In the genomic region with DNA sequence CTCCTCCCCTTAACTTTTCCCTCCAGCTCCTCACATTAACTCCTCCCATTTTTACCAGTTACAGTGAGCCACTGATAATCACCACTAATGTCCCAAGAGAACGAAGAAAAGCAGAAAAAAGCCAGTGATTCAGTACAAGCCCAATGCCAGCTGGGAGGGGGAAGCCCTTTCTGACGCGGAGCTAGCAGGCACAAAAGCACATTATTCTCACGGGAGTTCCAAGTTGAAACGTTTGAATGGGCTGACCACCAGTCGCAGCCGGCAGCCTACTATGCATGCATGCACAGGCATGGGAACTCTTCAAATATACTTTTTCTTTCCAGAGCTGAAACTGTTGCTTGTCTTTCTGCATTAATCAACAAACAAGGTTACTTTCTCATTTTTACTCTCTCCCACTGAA, we compare ENCODE assay signal across 10 mouse cellular contexts. TPM values are rescaled to one million over a fixed set of nuclear protein-coding genes. Genes with fewer than 3 reads are reported as not detected.
DNase-seq lines count a peak whose midpoint lies in the region; ATAC-seq and TF ChIP-seq lines count a peak whose summit lies in the region.
"Had no signal": no experiment of that assay in that cellular context is flagged by ENCODE, and none has a peak within 500 bp of the region (broad histone marks: within the 10 kb centered on the region; RNA-seq: fewer than 3 reads in every experiment).

No protein-coding gene starts in this region.

- H3K4me3 ChIP-seq in embryonic facial prominence, embryonic 10.5 days: no peak overlapping the region
- H3K4me3 ChIP-seq in hindbrain, embryonic 16.5 days (ENCODE audit: low read length): no peak overlapping the region
- no peak overlapping the region for H3K4me3 ChIP-seq in midbrain, embryonic 13.5 days (replicated peaks)
- H3K4me3 ChIP-seq in intestine, postnatal 0 days (ENCODE audit: low read depth, low read length): no peak overlapping the region
- H3K4me3 ChIP-seq: heart, embryonic 13.5 days had no signal

- 16% methylated on average over 7 of the region's 7 CpGs for WGBS in embryonic facial prominence, embryonic 10.5 days
- WGBS in hindbrain, embryonic 16.5 days: 5% methylated on average over 7 of the region's 7 CpGs
- WGBS in midbrain, embryonic 13.5 days: 7% methylated on average over 7 of the region's 7 CpGs
- 67% methylated on average over 7 of the region's 7 CpGs for WGBS in intestine, postnatal 0 days

- peak overlapping the region; percentile 28 for H3K4me2 ChIP-seq in hindbrain, embryonic 16.5 days (ENCODE audit: low read length)
- H3K4me2 ChIP-seq in midbrain, embryonic 13.5 days (replicated peaks): peak overlapping the region; percentile 32
- H3K4me2 ChIP-seq in intestine, postnatal 0 days (replicated peaks; ENCODE audit: low read depth): no peak overlapping the region
- H3K4me2 ChIP-seq: heart, embryonic 13.5 days had no signal

- H3K9ac ChIP-seq in hindbrain, embryonic 16.5 days (ENCODE audit: low read depth, low read length): no peak overlapping the region
- H3K9ac ChIP-seq in midbrain, embryonic 13.5 days (replicated peaks): no peak overlapping the region
- no peak overlapping the region for H3K9ac ChIP-seq in intestine, postnatal 0 days (ENCODE audit: low read depth, low read length)
- H3K9ac ChIP-seq: heart, embryonic 13.5 days had no signal

- ATAC-seq in hindbrain, embryonic 16.5 days: peak; percentile 91
- peak; percentile 84 for ATAC-seq in midbrain, embryonic 13.5 days
- no peak for ATAC-seq in intestine, postnatal 0 days

- peaks cover 10% of the 10 kb centered on the region; the same call in 1 of the 2 replicates for H3K4me1 ChIP-seq in embryonic facial prominence, embryonic 10.5 days
- no peaks in the 10 kb centered on the region for H3K4me1 ChIP-seq in hindbrain, embryonic 16.5 days (ENCODE audit: control insufficient read depth, insufficient read depth, low read depth, low read length)
- peaks cover 18% of the 10 kb centered on the region for H3K4me1 ChIP-seq in midbrain, embryonic 13.5 days (replicated peaks)
- H3K4me1 ChIP-seq in intestine, postnatal 0 days (replicated peaks; ENCODE audit: control insufficient read depth, insufficient read depth, low read length): no peaks in the 10 kb centered on the region
- H3K4me1 ChIP-seq: heart, embryonic 13.5 days had no signal

- peak; percentile 29 for DNase-seq in brain, adult 2 months (ENCODE audit: low read depth, low spot score)
- DNase-seq in embryonic facial prominence, embryonic 10.5 days (ENCODE audit: low spot score): peak; percentile 28
- no peak for DNase-seq in ovary, postnatal 10 days (ENCODE audit: low spot score)
- DNase-seq in thymus, postnatal 36 days: no peak
- no peak for DNase-seq in B cell, adult 2 months
- DNase-seq: lung, postnatal 4 days had no signal

- H3K9me3 ChIP-seq in embryonic facial prominence, embryonic 10.5 days: no peaks in the 10 kb centered on the region
- no peaks in the 10 kb centered on the region for H3K9me3 ChIP-seq in hindbrain, embryonic 16.5 days (ENCODE audit: control insufficient read depth, low read length)
- H3K9me3 ChIP-seq in midbrain, embryonic 13.5 days: no peaks in the 10 kb centered on the region
- H3K9me3 ChIP-seq in intestine, postnatal 0 days (ENCODE audit: control insufficient read depth): no peaks in the 10 kb centered on the region
- H3K9me3 ChIP-seq: heart, embryonic 13.5 days had no signal

- no peak for TF ChIP-seq CTCF in intestine, postnatal 0 days (IDR thresholded peaks at IDR 0.05; ENCODE audit: low read depth)

- no peaks in the 10 kb centered on the region for H3K36me3 ChIP-seq in embryonic facial prominence, embryonic 10.5 days (replicated peaks)
- H3K36me3 ChIP-seq in hindbrain, embryonic 16.5 days (ENCODE audit: control insufficient read depth, insufficient read depth, low read length): no peaks in the 10 kb centered on the region
- H3K36me3 ChIP-seq in midbrain, embryonic 13.5 days: no peaks in the 10 kb centered on the region
- no peaks in the 10 kb centered on the region for H3K36me3 ChIP-seq in intestine, postnatal 0 days (ENCODE audit: control insufficient read depth, insufficient read depth)
- H3K36me3 ChIP-seq: heart, embryonic 13.5 days had no signal

- H3K27ac ChIP-seq in embryonic facial prominence, embryonic 10.5 days (replicated peaks): no peak overlapping the region
- peak overlapping the region; percentile 55; the same call in 1 of the 2 replicates for H3K27ac ChIP-seq in hindbrain, embryonic 16.5 days (ENCODE audit: low read depth, low read length)
- peak overlapping the region; percentile 68 for H3K27ac ChIP-seq in midbrain, embryonic 13.5 days
- H3K27ac ChIP-seq in intestine, postnatal 0 days (ENCODE audit: low read depth, low read length): no peak overlapping the region
- H3K27ac ChIP-seq: heart, embryonic 13.5 days had no signal

- H3K27me3 ChIP-seq in embryonic facial prominence, embryonic 10.5 days (replicated peaks; ENCODE audit: low read depth, poor library complexity, severe bottlenecking): no peaks in the 10 kb centered on the region
- no peaks in the 10 kb centered on the region for H3K27me3 ChIP-seq in hindbrain, embryonic 16.5 days (replicated peaks; ENCODE audit: control insufficient read depth, insufficient read depth, low read length)
- H3K27me3 ChIP-seq in midbrain, embryonic 13.5 days: no peaks in the 10 kb centered on the region
- H3K27me3 ChIP-seq in intestine, postnatal 0 days (replicated peaks; ENCODE audit: control insufficient read depth, insufficient read depth, low read length): no peaks in the 10 kb centered on the region
- H3K27me3 ChIP-seq: heart, embryonic 13.5 days had no signal

RNA-seq across cellular contexts. Expression of a gene that starts 41.7 kb away (rescaled TPM):
- 9.4 and 9.9 TPM in 2 replicates for polyA plus RNA-seq in embryonic facial prominence, embryonic 10.5 days (2016; fragmentation: Nextera tagmentation; extraction: Ambion mirVana)
- 87.9 and 91.4 TPM in 2 replicates for polyA plus RNA-seq in hindbrain, embryonic 16.5 days (2015; fragmentation: Nextera tagmentation; extraction: Ambion mirVana)
- polyA plus RNA-seq in midbrain, embryonic 13.5 days (2015; fragmentation: Nextera tagmentation; extraction: Ambion mirVana): 50.1 and 62.2 TPM in 2 replicates
- 3.5 and 3.6 TPM in 2 replicates for polyA plus RNA-seq in intestine, postnatal 0 days (2015; fragmentation: Nextera tagmentation; extraction: Ambion mirVana)

Comparison
In these comparisons a context has a peak if more than half of its experiments do, and no peak if none do; other contexts are left out.
1. DNase-seq: peak in brain, adult 2 months (single experiment) and embryonic facial prominence, embryonic 10.5 days (single experiment); none in ovary, postnatal 10 days (single experiment), thymus, postnatal 36 days (0 of 2) and B cell, adult 2 months (0 of 2).
2. H3K27ac ChIP-seq: peak in hindbrain, embryonic 16.5 days (single experiment) and midbrain, embryonic 13.5 days (single experiment); none in embryonic facial prominence, embryonic 10.5 days (single experiment) and intestine, postnatal 0 days (single experiment).